Comparison of ENCODE assay signal across 8 mouse cellular contexts in the genomic region with DNA sequence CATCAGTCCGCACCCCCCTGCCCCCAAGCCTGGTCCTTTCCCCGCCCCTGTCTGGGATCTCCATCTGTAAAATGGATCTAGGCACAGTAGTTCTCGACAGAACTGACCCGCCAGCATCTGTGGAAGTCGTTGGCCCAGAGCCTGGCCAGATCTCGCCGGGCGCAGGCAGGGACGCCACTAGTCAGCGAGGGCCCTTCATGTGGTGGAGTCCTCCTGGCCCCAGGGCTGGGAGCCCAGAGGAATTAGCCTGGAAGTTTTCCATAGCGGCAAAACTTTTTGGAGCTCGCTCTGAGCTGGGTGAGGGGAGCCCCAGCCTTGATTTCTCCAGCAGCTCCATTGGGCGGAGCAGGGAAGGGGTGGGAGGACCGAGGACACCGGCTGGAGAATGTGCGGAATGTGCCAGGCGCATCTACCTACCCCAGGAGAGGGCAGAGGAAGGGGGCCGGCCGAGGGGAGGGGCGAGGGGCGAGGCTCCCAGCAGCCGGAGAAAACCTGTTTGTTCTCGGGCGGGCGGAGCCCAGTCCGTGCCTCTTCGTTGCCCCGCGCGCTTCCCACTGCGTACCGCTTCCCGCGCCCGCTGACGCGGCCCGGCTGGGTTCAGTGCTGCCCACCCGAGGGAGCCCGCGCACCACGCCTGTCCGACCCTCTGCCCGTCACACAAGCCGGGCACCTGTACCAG. TPM values are rescaled to one million over a fixed set of nuclear protein-coding genes. Genes with fewer than 3 reads are reported as not detected.
A peak's percentile ranks its signal among the peaks of the same experiment; 100 is the strongest.
DNase-seq lines count a peak whose midpoint lies in the region; ATAC-seq and TF ChIP-seq lines count a peak whose summit lies in the region.

Gene Zfp185, plus strand, starts transcription at position 499 of the 679 bp plus-strand sequence.

- intact Hi-C loops in left cerebral cortex, postnatal 4 days (cut with DNase I): no loop called here

- H3K9ac ChIP-seq in forebrain, embryonic 11.5 days (ENCODE audit: low read length): peak within 1 kb of the TSS; percentile 23; the same call in 1 of the 2 replicates
- peak within 1 kb of the TSS; percentile 30; the same call in 1 of the 2 replicates for H3K9ac ChIP-seq in heart, postnatal 0 days (replicated peaks; ENCODE audit: low read depth, low read length)
- H3K9ac ChIP-seq in stomach, postnatal 0 days (ENCODE audit: low read length): peak within 1 kb of the TSS; percentile 45

- H3K4me2 ChIP-seq in forebrain, embryonic 11.5 days (ENCODE audit: low read depth, low read length, severe bottlenecking): peak within 1 kb of the TSS; percentile 59
- peak within 1 kb of the TSS; percentile 70 for H3K4me2 ChIP-seq in heart, postnatal 0 days (ENCODE audit: low read depth, low read length)
- H3K4me2 ChIP-seq in stomach, postnatal 0 days (replicated peaks; ENCODE audit: low read depth): peak within 1 kb of the TSS; percentile 61

- 15% methylated on average over 41 of the region's 45 CpGs for WGBS in forebrain, embryonic 11.5 days
- 19% methylated on average over 36 of the region's 45 CpGs for WGBS in heart, postnatal 0 days
- WGBS in stomach, postnatal 0 days: 15% methylated on average over 37 of the region's 45 CpGs

- H3K36me3 ChIP-seq in forebrain, embryonic 11.5 days (ENCODE audit: control insufficient read depth, insufficient read depth, low read length): no peaks in the 10 kb centered on the region
- no peaks in the 10 kb centered on the region for H3K36me3 ChIP-seq in heart, postnatal 0 days (replicated peaks; ENCODE audit: control insufficient read depth, insufficient read depth, low read length)
- H3K36me3 ChIP-seq in stomach, postnatal 0 days (ENCODE audit: control insufficient read depth, insufficient read depth, low read length): no peaks in the 10 kb centered on the region

- no peaks in the 10 kb centered on the region for H3K9me3 ChIP-seq in forebrain, embryonic 11.5 days (ENCODE audit: control insufficient read depth, low read length)
- H3K9me3 ChIP-seq in heart, postnatal 0 days (replicated peaks; ENCODE audit: control insufficient read depth, low read length): no peaks in the 10 kb centered on the region
- no peaks in the 10 kb centered on the region for H3K9me3 ChIP-seq in stomach, postnatal 0 days (ENCODE audit: control insufficient read depth, low read length)

- no peak for TF ChIP-seq CTCF in heart, postnatal 0 days (IDR thresholded peaks at IDR 0.05; ENCODE audit: low read depth)
- no peak for TF ChIP-seq CTCF in stomach, postnatal 0 days (IDR thresholded peaks at IDR 0.05; ENCODE audit: low read depth)

- no peak within 1 kb of the TSS for H3K27ac ChIP-seq in forebrain, embryonic 11.5 days (ENCODE audit: low read depth, low read length)
- H3K27ac ChIP-seq in heart, postnatal 0 days (ENCODE audit: low read depth): no peak within 1 kb of the TSS
- H3K27ac ChIP-seq in stomach, postnatal 0 days (replicated peaks): no peak within 1 kb of the TSS

- H3K4me1 ChIP-seq in forebrain, embryonic 11.5 days (replicated peaks; ENCODE audit: control insufficient read depth, insufficient read depth, low read length): no peaks in the 10 kb centered on the region
- H3K4me1 ChIP-seq in heart, postnatal 0 days (ENCODE audit: control insufficient read depth, insufficient read depth): no peaks in the 10 kb centered on the region
- no peaks in the 10 kb centered on the region for H3K4me1 ChIP-seq in stomach, postnatal 0 days (replicated peaks; ENCODE audit: control insufficient read depth, insufficient read depth)

- TF ChIP-seq EP300 in heart, postnatal 0 days (IDR thresholded peaks at IDR 0.05; ENCODE audit: low read depth): no peak
- TF ChIP-seq EP300 in stomach, postnatal 0 days (optimal IDR thresholded peaks at IDR 0.05): no peak

- H3K27me3 ChIP-seq in forebrain, embryonic 11.5 days (ENCODE audit: control insufficient read depth, insufficient read depth, low read length): no peaks in the 10 kb centered on the region
- H3K27me3 ChIP-seq in heart, postnatal 0 days (ENCODE audit: control insufficient read depth, insufficient read depth, low read length): no peaks in the 10 kb centered on the region
- no peaks in the 10 kb centered on the region for H3K27me3 ChIP-seq in stomach, postnatal 0 days (ENCODE audit: control insufficient read depth, insufficient read depth, low read length)

- peak; percentile 29 for DNase-seq in left cerebral cortex, postnatal 4 days
- no peak for DNase-seq in left cerebral cortex, adult 8-10 months (ENCODE audit: low spot score in 2 of 2)
- DNase-seq in forebrain, embryonic 11.5 days (ENCODE audit: low spot score): peak; percentile 77
- no peak for DNase-seq in heart, postnatal 0 days (ENCODE audit: low spot score)
- peak; percentile 80 for DNase-seq in kidney, postnatal 14 days
- DNase-seq in stomach, postnatal 0 days (ENCODE audit: low spot score): peak; percentile 49

- H3K4me3 ChIP-seq in forebrain, embryonic 11.5 days (ENCODE audit: low read depth, low read length): peak within 1 kb of the TSS; percentile 32
- peak within 1 kb of the TSS; percentile 45 for H3K4me3 ChIP-seq in heart, postnatal 0 days (ENCODE audit: low read depth, low read length)
- H3K4me3 ChIP-seq in stomach, postnatal 0 days (ENCODE audit: low read depth, low read length): peak within 1 kb of the TSS; percentile 37

- peak; percentile 82 for ATAC-seq in forebrain, embryonic 11.5 days (replicated peaks; ENCODE audit: low FRiP score)
- ATAC-seq in heart, postnatal 0 days (ENCODE audit: insufficient read depth, low read depth): peak; percentile 81
- ATAC-seq in megakaryocyte progenitor cell, adult 5-6 weeks (replicated peaks; ENCODE audit: poor library complexity): peak; percentile 49
- peak; percentile 79 for ATAC-seq in stomach, postnatal 0 days (ENCODE audit: low FRiP score, low TSS enrichment)
- no peak for ATAC-seq in inflammation-experienced regulatory T-cells, adult 6 months

RNA-seq across cellular contexts. Expression of gene Zfp185, which starts in this region (rescaled TPM):
- total RNA-seq in left cerebral cortex, postnatal 4 days (2021): 1 to 10 TPM; 1.0 to 1.1 TPM
- 1 to 10 TPM in 2 of 4 experiments, under 1 TPM in 2; 0.76 to 1.5 (median 1.0) TPM for total RNA-seq in left cerebral cortex, adult 8-10 months (2022)
- polyA plus RNA-seq in forebrain, embryonic 11.5 days (2014; fragmentation: Nextera tagmentation; extraction: Ambion mirVana): 3.9 and 4.0 TPM in 2 replicates
- 0.46 and 0.61 TPM in 2 replicates for total RNA-seq in heart, postnatal 0 days (2014; rRNA removed; ENCODE audit: low replicate concordance)
- 1.5 TPM in 2 replicates for polyA plus RNA-seq in heart, postnatal 0 days (2015; fragmentation: Nextera tagmentation; extraction: Ambion mirVana)
- total RNA-seq in megakaryocyte progenitor cell, adult 5-6 weeks (2015): not detected in 2 replicates
- total RNA-seq in megakaryocyte progenitor cell, adult 5-6 weeks (2017): not detected in 2 replicates
- 15.4 and 17.3 TPM in 2 replicates for polyA plus RNA-seq in stomach, postnatal 0 days (2015; fragmentation: Nextera tagmentation; extraction: Ambion mirVana)
- polyA plus RNA-seq in inflammation-experienced regulatory T-cells, adult 6 months (2017; shearing (Covaris generic)): not detected

Comparison
In these comparisons a context has a peak if more than half of its experiments do, and no peak if none do; other contexts are left out.
1. DNase-seq: peak in left cerebral cortex, postnatal 4 days (single experiment), forebrain, embryonic 11.5 days (single experiment), kidney, postnatal 14 days (single experiment) and stomach, postnatal 0 days (single experiment); none in left cerebral cortex, adult 8-10 months (0 of 2) and heart, postnatal 0 days (single experiment).
2. Peak in ATAC-seq in megakaryocyte progenitor cell, adult 5-6 weeks; RNA of the gene not detected or under 1 TPM.
3. Peak in every context shown above with its lines, with median percentiles within 50 percentile points of each other: H3K4me2 ChIP-seq, H3K4me3 ChIP-seq and H3K9ac ChIP-seq.